Mouse (Mus musculus) heart, adult 2 months (tissue): Measurements from ENCODE around the gene Sema3f.

Experiments
- EP300 ChIP-seq: fragments of 200-500 bp; IDR thresholded peaks from 2 replicates; pipeline ENCODE4 v1.6.1; 2011; ENCODE audit warnings: low read depth, low read length, control low read depth; ENCODE audit not compliant: insufficient read depth
- POLR2A ChIP-seq: fragments of 200-500 bp; IDR thresholded peaks from 2 replicates; pipeline ENCODE4 v1.6.1; 2011; ENCODE audit warnings: mild to moderate bottlenecking, low read depth, low read length, control low read depth; ENCODE audit not compliant: insufficient read depth

GRCm38 (mm10) chr9:107696845-107697610 lies 13.2 kb downstream of the Sema3f start:
- TF ChIP-seq POLR2A (no peak), EP300 (peak; percentile 42; the same call in 1 of the 2 replicates)
